Mouse (Mus musculus) MEL-GATA-1-ER (cell line): ENCODE data around the gene Lgals3.
"Not testable (repeated sequence)": the region's sequence is repeated elsewhere in the genome, so short reads cannot be mapped to it uniquely, and the experiment has no call there.

ENCODE experiments used
- DNase-seq: peaks from one replicate; pipeline ENCODE4 v3.0.0-alpha.2; 2012; ENCODE audit warnings: low read depth; ENCODE audit errors: extremely low read depth

The Lgals3 gene

DNA sequence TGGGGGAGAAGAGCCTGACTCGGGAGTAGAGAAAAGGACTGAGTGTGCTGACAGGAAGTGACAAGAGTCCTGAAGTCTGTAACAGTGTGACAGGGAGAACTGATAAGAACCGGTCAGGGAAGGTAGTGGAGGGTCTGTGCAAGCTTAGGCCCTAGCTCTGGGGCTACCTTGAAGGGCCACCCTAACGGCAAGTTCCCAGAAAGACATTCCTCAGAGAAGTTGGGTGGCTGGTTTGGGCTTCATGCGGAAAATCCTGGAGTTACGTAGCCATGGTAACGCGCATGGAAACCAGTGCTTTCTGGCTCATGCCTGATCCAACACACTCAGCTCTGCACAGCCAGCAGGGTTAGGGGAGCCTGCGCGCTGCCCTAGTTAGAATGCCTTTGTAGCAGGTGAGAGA, at the start of gene Lgals3:
Lgals3 (plus strand) TSS at position 291 of the 400 bp plus-strand sequence.
- DNase-seq, result no peak

DNA sequence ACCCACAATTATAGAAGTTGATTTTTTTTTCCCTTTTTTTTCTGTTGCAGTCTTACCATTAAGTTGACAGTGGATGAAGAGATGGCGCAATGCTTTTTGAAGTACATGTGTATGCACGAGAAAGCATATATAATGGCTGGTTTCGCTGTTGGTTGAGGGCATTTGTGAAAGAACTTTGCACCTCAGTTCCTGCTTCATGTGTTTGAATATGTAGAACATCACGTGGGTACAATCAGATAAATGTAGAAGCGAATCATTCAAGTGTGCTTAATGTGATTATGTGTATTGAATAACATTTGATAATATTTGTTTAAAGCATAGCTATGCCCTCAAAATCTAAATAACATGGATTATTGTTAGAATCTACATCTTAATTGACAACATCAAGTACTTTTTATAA, 48.2 kb upstream of the Lgals3 start:
- DNase-seq, result no peak

DNA sequence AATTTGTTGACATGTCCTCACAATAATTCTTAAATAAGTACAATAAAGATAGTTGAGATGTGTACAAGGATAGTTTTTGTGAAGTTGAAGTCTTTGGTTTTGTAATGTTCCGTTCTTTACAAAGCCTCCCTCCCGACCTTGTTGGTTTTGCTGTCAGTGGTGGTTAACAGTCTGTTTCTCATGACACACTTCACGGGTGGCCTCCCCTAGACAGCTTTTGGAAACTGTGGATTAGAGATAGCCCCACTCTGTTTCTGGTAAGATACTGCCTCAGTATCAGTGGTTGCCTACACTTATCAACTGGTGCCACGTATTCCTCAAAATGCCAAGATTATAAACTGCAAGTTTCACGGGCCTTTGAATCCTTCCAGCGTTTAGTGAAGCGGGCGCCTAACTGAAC, 46.0 kb upstream of the Lgals3 start:
- DNase-seq, result not testable (repeated sequence)

DNA sequence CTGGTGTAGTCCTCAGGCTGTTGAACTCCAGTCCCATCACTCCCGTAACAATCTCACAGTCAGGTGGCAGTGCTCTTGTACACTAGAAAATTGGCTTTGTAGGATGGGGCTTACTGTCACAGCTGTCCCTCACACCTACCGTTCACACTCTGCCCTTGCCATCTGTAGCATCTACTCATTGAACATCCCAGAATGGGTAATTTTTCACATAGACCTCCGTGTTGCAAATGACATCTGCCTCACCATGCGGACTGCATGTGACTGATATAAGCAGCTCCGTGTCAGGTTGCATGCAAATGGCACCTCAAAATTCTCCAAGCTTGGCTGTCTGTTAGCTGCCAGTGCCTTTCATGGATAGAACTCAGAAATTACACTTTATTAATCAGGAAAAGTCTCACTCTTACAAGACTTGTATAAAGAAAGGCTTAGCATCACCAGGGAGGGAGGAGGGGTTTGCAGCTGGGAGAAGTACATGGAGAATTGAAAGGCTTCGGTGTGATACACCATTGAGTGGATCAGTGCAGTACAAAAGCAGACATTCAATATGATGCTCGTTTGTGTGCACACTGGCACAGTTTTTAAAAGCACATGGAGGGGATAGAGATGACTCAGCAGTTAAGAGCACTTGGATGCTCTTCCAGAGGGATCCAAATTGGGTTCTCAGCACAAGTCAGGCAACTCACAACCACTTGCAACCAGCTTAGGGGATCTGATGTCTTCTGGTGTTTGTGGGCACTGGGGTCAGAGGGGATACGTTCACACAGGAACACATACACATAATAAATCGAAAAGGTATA, 41.4 kb upstream of the Lgals3 start:
- DNase-seq, result no peak

DNA sequence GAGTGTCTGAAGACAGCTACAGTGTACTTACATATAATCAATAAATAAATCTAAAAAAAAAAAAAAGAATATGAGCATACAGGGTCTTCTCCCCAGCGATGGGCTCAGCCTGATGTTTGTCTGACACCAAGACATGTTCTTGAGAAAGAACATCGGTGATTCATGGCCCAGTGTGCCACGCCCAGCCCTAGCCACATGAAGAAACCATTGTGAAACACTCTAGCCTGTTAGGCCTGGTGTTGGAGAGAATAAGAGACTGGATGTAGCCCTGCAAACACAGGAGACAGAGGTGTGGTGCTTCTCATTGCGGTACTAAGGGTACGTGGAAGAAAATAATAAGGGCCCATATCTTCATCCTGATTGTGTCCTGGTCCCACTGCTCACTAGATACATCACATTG, 40.2 kb upstream of the Lgals3 start:
- DNase-seq, result no peak

DNA sequence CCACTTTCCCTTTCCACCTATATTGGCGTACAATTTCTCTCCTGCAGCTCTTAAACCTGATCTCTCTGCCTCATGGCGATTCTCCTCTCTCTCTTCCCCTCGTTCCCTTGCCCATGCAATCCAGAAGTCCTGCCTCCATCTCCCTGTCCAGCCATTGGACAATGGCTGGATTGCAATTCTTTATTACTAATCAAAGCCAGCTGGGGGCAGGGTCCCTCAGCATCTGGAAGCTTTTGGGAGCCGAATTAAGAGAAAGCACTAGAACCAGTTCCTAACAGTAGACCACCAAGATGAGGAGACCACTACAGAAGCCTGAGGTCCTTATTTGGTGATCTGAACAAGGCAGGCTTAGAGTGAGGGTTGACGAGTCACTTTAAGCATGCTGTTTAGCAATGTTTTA, 35.6 kb upstream of the Lgals3 start:
- DNase-seq, result no peak

DNA sequence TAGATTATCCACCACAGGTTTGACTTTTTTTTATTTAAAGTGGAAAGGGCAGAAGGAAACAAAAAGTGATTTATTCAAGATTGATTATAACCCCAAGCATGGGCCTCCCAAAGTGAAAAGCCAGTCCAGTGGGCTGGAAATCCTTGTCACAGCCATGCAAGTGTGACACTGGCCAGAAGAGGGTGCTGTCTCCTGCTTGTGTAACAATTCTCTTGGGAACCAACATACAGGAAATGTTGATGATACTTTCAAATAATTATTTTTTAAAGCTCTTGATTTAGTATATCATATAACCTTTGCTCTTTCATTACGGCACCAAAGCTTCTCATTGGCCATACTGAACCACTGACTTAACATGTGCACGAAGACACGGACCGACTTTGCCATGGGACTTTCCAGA, 32.7 kb upstream of the Lgals3 start:
- peak; percentile 44 for DNase-seq

DNA sequence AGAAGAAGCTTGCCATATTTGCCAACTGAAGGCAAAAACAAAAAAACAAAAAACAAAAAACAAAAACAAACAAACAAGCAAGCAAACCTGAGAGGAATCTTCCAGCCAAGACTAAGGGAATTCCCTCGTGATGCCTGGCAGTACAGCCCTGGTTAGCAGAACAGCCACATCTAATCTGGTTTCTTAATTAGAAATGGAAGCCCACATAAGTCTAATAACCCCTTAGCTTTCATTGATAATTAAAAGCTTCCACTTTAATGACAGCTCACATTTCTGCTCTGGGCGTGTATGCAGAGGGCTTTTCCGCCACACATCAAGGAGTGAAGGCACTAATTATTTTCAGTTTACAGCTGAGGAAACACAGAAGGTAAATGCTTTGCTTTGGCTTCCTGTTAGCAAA, 32.3 kb upstream of the Lgals3 start:
- DNase-seq, result no peak

DNA sequence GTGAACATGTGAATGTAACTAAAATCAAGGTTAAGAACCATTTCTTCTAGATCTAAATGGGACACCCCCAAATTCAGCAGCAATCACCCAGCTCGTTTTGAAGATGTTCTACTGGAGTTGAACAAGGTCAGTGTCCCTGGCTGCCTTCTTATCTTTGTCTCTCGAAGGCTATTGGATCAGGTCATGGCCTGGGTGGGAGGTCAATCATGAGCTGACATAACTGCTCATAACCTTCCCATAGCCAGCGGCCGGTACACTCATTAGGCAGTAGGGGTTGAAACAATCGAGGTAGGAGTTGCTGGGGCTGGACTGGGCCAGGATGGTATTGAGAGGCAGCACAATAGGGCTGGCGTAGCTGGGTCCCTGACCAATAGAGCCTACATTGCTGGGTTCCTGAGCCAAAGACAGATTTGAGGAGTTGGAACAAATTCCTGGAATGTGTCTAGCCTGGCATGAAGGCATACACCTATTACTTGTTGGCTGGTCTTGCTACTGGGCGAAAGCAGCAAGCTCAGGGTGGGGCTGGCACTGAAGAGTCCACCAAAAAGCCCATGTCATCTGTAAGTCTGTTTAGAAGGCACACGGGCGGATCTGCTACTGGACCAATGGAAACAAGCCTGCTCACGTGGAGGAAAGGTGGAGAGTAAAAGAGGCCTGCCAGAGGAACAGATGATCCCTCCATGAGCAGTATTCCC, 27.2 kb upstream of the Lgals3 start:
- DNase-seq, result no peak

DNA sequence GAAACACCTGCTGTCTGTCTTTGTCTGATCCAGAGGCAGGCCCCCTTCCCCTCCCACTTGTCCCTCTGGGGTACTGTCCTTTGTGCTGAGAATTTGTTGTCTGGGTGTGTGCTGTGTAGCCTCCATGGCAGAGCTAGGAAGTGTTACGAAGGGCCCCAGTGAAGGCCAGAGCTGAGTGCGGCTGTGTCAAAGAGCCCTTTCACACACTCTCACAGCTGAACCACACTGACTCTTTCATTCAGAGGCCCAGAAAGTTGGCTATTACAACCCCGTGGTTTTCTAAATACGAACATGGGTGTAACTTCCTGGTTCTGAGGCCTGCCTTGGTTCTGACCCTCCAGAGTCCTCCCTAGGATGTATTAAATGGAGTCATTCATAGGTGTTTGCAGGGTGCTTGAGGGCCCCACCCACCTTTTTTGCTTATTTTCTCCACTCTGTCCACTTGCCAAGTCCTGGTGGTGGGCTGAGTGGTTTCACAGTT, 25.7 kb upstream of the Lgals3 start:
- DNase-seq, result no peak

DNA sequence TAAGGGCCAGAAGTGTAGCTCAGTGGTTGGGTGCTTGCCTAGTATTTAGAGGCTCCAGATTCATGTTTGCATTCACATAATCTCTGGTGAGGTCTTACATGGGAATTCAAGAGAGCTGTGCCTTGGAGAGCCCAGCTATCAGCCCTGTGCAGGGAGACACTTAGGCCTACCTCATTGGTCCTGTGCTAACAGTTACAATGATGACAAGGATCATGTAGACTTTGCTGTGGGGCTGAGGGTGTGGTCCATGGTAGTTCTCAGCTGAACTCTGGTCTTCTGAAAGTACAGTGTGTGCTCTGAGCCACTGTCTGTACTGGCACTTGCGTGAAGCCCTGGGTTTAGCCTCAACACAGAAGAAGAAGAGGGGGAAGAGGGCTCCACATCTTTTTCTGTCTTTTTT, 20.8 kb upstream of the Lgals3 start:
- DNase-seq, result no peak

DNA sequence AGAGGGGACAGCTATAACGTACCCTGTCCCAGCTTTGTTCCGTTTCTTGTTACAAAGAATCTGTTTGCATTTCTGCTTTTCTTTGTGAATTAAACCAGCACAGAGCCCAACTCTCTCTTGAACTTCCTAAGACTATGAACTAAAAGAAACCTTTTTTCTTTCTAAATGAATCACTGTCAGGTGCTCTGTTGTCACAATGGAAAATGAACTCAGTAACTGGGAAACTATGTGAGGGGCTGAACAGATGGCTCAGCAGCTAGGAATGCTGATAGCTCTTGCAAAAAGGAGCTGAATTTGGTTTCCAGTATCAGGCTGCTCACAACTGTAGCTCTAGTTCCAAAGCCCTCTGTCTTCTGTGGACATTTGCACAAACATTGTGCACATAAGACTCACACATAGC, 16.6 kb upstream of the Lgals3 start:
- no peak for DNase-seq

DNA sequence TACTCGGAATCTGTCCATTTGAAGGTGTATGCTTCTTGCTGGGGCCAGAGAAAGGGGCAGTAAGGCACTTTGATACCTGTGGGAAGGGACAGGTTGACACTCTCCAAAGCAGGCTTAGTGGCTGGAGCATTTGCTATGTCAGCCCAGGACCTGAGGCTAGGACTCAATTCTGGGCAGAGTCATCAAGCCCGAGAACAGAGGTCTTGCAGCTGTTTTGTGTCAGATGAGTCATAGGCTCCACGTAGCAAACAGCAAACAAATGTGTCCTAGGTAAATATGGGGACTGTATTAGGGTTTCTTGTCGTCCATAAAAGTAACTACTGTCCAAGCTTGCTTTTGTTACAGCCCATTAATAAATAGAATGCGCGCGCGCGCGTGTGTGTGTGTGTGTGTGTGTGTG, 15.3 kb upstream of the Lgals3 start:
- DNase-seq, result no peak

DNA sequence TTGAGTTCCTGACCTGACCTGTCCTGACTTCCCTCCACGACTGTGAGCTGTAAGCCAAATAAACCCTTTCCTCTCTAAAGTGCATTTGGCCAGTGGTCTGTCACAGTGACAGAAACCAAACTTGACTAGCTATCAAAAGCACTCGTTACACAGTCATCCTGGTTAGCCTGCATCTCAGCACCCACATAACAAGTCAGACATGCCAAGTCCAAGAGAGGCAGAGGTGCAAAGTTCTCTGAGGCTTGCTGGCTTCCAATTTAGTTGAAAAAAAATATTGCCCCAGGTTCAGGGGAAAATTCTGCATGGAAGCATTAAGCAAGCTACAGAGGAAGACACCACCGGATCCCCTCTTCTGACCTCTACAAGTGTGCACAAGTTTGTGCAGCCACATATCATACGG, 14.3 kb upstream of the Lgals3 start:
- no peak for DNase-seq

DNA sequence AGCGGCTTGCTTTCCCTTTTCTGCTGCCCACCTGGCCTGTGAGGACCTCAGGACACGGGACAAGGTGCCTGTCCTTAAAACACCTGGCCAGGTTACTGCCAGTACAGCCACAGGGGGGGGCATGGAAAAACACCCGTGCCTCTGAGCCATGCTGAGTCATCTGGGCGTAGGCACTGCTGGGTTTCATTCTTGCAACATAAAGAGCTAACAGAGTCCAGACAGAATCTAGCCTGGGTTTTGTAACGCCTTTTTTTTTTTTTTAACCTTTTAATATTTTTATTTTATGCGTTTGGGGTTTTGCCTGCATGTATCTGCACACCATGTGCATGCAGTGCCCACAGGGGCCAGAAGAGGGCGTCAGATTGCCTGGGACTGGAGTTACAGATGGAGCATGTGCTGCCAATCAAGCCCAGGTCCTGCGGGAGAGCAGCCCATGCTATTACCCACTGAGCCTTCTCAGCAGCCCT, 13.4 kb upstream of the Lgals3 start:
- no peak for DNase-seq

DNA sequence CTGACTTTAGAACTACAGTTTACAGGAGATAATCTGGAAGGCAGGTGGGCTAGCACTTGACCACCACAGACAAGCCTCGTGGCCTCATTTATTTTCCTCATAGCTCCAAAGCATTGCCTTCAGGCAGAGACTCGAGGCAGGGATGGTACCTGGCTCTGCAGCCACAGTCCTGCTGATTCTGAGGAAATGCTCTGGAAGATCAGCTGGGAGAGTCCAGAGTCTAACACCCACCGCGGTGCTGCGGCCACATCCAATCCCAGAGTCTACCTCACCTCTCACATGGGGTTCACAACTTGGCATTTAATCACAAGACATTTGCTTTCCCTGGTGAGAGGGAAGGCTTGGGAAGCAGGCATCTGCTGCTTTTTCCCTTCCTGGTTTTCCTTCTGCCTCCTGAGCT, 12.6 kb upstream of the Lgals3 start:
- DNase-seq, result no peak

DNA sequence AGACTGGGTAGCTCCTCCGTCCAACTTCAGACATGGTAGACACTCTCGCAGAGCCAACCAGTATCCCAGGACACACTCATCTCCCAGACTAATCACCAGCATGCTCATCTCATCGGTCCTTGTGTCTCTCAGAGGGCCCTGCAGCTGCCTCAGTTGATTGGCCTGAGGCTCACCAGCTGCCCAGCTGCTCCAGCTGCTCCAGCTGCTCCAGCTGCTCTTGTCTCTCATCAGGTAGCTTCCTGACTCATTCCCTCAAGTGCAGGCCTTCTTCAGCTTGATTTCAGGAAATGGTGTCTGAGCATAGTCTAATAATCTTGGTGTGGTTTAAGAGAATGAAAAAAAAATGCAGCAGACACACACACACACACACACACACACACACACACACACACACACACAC, 10.9 kb upstream of the Lgals3 start:
- no peak for DNase-seq

DNA sequence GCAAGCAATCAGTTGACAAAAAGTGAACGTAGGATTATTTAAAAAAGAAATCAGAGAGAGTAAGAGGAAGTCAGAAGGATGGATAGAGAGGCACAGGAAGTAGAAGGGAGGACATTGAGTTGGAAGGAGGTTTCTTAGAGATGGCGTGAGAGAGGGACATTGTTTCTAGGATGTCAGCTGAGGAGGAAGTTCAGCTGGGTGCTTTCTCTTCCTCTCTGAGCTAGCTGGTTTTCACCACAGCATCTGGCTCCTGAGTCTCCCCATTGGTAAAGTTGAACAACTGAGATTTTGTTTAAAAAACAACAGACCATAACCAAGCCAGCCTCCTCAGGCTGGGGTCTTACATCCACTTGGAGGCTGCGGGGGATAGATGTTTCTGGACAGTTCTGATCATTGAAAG, 7.9 kb upstream of the Lgals3 start:
- DNase-seq, result no peak

DNA sequence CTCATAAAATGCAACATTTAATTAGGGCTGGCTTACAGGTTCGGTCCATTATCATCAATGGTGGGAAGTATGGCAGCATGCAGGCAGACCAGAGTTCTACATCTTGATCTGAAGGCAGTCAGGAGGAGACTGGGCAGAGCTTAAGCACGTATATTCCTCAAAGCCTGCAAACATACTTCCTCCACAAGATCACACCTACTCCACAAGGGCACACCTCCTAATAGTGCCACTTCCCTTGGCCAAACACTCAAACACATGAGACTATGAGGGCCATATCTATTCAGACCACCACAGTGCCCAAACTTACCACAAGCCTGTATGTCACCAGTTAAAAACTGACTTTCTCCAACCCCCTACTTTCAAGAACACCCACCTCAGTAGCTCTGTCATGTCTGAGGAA, 6.1 kb upstream of the Lgals3 start:
- no peak for DNase-seq

DNA sequence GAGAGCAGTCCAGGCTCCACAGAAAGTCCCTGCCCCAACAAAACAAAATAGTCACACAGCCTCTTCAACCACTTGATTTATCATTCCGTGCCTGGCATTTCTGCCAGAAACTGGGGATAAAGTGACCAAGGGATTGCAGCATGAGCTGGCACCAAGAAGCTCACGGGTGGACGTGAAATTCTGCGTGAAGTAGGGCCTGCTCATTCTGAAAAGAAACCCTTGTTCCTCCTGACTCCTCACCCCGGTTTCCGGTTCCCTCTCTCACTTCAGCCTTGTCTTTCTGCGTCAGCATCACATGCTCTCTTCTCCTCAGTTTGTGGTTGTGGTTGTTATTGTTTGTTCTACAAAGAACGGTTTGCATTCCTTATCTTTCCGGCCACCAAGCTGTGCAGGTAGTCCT, 5.7 kb upstream of the Lgals3 start:
- no peak for DNase-seq

DNA sequence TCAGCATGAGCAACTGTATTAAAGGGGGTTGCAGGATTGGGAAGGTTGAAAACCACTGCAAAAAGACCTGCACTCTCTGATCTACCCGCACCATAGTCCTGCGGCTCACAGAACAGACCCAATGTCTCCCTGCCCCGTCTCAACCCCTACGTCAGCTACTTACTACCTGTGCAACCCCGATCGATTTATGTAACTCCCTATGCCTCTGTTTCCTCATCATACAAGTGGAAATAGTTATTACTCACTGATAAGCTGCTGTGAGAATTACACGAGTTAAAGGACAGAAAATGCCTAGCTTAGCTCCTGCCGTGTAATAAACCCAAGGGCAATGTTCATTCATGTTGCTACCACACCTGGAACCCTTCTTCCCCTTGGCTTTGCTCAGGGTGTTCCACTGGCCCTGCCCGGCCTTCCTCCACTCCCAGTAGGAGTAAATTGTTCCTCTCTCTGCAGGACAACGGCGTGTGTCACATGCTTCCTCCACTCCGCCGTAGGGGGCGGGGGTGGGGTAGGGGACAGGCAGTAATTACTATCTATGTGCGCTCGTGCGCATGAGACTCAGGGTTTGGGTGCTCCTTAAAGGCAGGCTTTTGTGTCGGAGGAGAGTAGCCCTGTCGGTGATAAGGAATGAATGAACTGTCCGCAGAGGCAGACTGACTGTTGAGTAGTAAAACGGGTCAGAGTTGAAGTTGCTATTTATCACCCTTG, 2.7 kb upstream of the Lgals3 start:
- DNase-seq, result peak; percentile 89

DNA sequence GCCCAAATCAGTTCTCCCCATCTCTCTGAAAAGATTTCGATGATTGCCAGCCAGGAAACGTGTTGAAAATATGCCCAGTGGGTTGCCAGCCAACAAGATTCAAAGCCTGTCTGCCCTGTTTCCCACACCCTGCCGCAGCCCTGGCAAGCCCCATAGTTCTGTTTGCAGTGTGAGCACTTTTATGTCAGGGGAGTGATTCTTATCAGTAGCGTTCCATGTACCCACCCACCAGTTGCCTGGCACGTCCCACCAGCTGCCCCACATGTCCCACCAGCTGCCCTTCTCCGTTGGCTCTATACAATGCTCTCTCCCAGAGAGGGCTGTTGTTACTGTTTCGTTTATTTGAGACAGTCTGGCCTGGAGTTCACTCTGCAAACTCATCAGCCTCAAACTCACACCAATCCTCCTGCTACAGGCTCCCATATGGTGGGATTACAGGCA, 650 bp upstream of the Lgals3 start:
- DNase-seq, result no peak
